Mouse (Mus musculus): Measurements from ENCODE around the gene Ptar1.

- TF ChIP-seq CTCF (conservative IDR thresholded peaks at IDR 0.05 in 1 of 2, IDR thresholded peaks at IDR 0.05 in 1 of 2; ENCODE audit: low read depth in 2 of 2, low read length in 2 of 2) (no peak), USF1 (IDR thresholded peaks at IDR 0.05; ENCODE audit: low read depth, low read length) (no peak), SIN3A (IDR thresholded peaks at IDR 0.05; ENCODE audit: low read length) (no peak), ZNF384 (IDR thresholded peaks at IDR 0.05; ENCODE audit: low read depth, low read length) (no peak), USF2 (conservative IDR thresholded peaks at IDR 0.05; ENCODE audit: low read depth, low read length) (no peak), MEF2A (IDR thresholded peaks at IDR 0.05; ENCODE audit: borderline replicate concordance, low read depth, low read length) (no peak)
Measured at GRCm38 (mm10) chr19:23694344-23694743, 7.1 kb downstream of the Ptar1 start.

All from CH12.LX (cell line).